Mouse (Mus musculus): ENCODE measurements at regions not wholly inside any gene's neighbourhood (a gene's known extent, or its start where the extent isn't known, plus 50 kb on each side); places are given as distances from the start of the nearest gene placed in this dataset.

- no peak for ATAC-seq (replicated peaks in 1 of 2; ENCODE audit: insufficient read depth in 1 of 2, low FRiP score in 2 of 2, low TSS enrichment in 1 of 2, low read depth in 1 of 2, poor library complexity in 2 of 2, severe bottlenecking in 2 of 2)
These were observed 53.2 kb downstream of the Fam43a start for GRCm38 (mm10) chr16:30652692-30653091.

- ATAC-seq (replicated peaks in 1 of 2; ENCODE audit: insufficient read depth in 1 of 2, low FRiP score in 2 of 2, low TSS enrichment in 1 of 2, low read depth in 1 of 2, poor library complexity in 2 of 2, severe bottlenecking in 2 of 2), result no peak
These were observed 54.3 kb downstream of the Fam43a start for GRCm38 (mm10) chr16:30653806-30654205.

- ATAC-seq (replicated peaks in 1 of 2; ENCODE audit: insufficient read depth in 1 of 2, low FRiP score in 2 of 2, low TSS enrichment in 1 of 2, low read depth in 1 of 2, poor library complexity in 2 of 2, severe bottlenecking in 2 of 2), result no peak
These were observed 54.7 kb downstream of the Fam43a start for GRCm38 (mm10) chr16:30654226-30654625.

GRCm38 (mm10) chr16:30655798-30656221 lies 56.3 kb downstream of the Fam43a start:
- 0 out of 4 replicates have a peak, but pooled peaks of 1 of the 2 experiments have one; percentile 8 for ATAC-seq (replicated peaks in 1 of 2; ENCODE audit: insufficient read depth in 1 of 2, low FRiP score in 2 of 2, low TSS enrichment in 1 of 2, low read depth in 1 of 2, poor library complexity in 2 of 2, severe bottlenecking in 2 of 2)

GRCm38 (mm10) chr16:30656881-30657280 lies 57.4 kb downstream of the Fam43a start:
- ATAC-seq (replicated peaks in 1 of 2; ENCODE audit: insufficient read depth in 1 of 2, low FRiP score in 2 of 2, low TSS enrichment in 1 of 2, low read depth in 1 of 2, poor library complexity in 2 of 2, severe bottlenecking in 2 of 2), result no peak

GRCm38 (mm10) chr16:30658921-30659320 lies 59.4 kb downstream of the Fam43a start:
- ATAC-seq (replicated peaks in 1 of 2; ENCODE audit: insufficient read depth in 1 of 2, low FRiP score in 2 of 2, low TSS enrichment in 1 of 2, low read depth in 1 of 2, poor library complexity in 2 of 2, severe bottlenecking in 2 of 2), result no peak

GRCm38 (mm10) chr16:30661086-30661977 lies 61.8 kb downstream of the Fam43a start:
- ATAC-seq (replicated peaks in 1 of 2; ENCODE audit: insufficient read depth in 1 of 2, low FRiP score in 2 of 2, low TSS enrichment in 1 of 2, low read depth in 1 of 2, poor library complexity in 2 of 2, severe bottlenecking in 2 of 2), result no peak

GRCm38 (mm10) chr16:30663055-30663454 lies 63.5 kb downstream of the Fam43a start:
- no peak for ATAC-seq (replicated peaks in 1 of 2; ENCODE audit: insufficient read depth in 1 of 2, low FRiP score in 2 of 2, low TSS enrichment in 1 of 2, low read depth in 1 of 2, poor library complexity in 2 of 2, severe bottlenecking in 2 of 2)

- no peak for ATAC-seq (replicated peaks in 1 of 2; ENCODE audit: insufficient read depth in 1 of 2, low FRiP score in 2 of 2, low TSS enrichment in 1 of 2, low read depth in 1 of 2, poor library complexity in 2 of 2, severe bottlenecking in 2 of 2)
These were observed 64.4 kb downstream of the Fam43a start for GRCm38 (mm10) chr16:30663971-30664370.

GRCm38 (mm10) chr16:30664433-30664832 lies 64.9 kb downstream of the Fam43a start:
- no peak for ATAC-seq (replicated peaks in 1 of 2; ENCODE audit: insufficient read depth in 1 of 2, low FRiP score in 2 of 2, low TSS enrichment in 1 of 2, low read depth in 1 of 2, poor library complexity in 2 of 2, severe bottlenecking in 2 of 2)

GRCm38 (mm10) chr16:30665881-30666280 lies 66.4 kb downstream of the Fam43a start:
- ATAC-seq (replicated peaks in 1 of 2; ENCODE audit: insufficient read depth in 1 of 2, low FRiP score in 2 of 2, low TSS enrichment in 1 of 2, low read depth in 1 of 2, poor library complexity in 2 of 2, severe bottlenecking in 2 of 2), result no peak

- ATAC-seq (replicated peaks in 1 of 2; ENCODE audit: insufficient read depth in 1 of 2, low FRiP score in 2 of 2, low TSS enrichment in 1 of 2, low read depth in 1 of 2, poor library complexity in 2 of 2, severe bottlenecking in 2 of 2), result no peak
These were observed 70.4 kb downstream of the Fam43a start for GRCm38 (mm10) chr16:30669883-30670282.

- ATAC-seq (replicated peaks in 1 of 2; ENCODE audit: insufficient read depth in 1 of 2, low FRiP score in 2 of 2, low TSS enrichment in 1 of 2, low read depth in 1 of 2, poor library complexity in 2 of 2, severe bottlenecking in 2 of 2), result no peak
These were observed 72.1 kb downstream of the Fam43a start for GRCm38 (mm10) chr16:30671584-30671983.

- no peak for ATAC-seq (replicated peaks in 1 of 2; ENCODE audit: insufficient read depth in 1 of 2, low FRiP score in 2 of 2, low TSS enrichment in 1 of 2, low read depth in 1 of 2, poor library complexity in 2 of 2, severe bottlenecking in 2 of 2)
These were observed 73.4 kb downstream of the Fam43a start for GRCm38 (mm10) chr16:30672776-30673550.

GRCm38 (mm10) chr16:30673662-30674061 lies 74.1 kb downstream of the Fam43a start:
- no peak for ATAC-seq (replicated peaks in 1 of 2; ENCODE audit: insufficient read depth in 1 of 2, low FRiP score in 2 of 2, low TSS enrichment in 1 of 2, low read depth in 1 of 2, poor library complexity in 2 of 2, severe bottlenecking in 2 of 2)

GRCm38 (mm10) chr16:30675829-30676228 lies 76.3 kb downstream of the Fam43a start:
- ATAC-seq (replicated peaks in 1 of 2; ENCODE audit: insufficient read depth in 1 of 2, low FRiP score in 2 of 2, low TSS enrichment in 1 of 2, low read depth in 1 of 2, poor library complexity in 2 of 2, severe bottlenecking in 2 of 2), result peak; percentile 27 to 32; a peak in 2 of 4 replicates

GRCm38 (mm10) chr16:30677016-30677415 lies 77.5 kb downstream of the Fam43a start:
- ATAC-seq (replicated peaks in 1 of 2; ENCODE audit: insufficient read depth in 1 of 2, low FRiP score in 2 of 2, low TSS enrichment in 1 of 2, low read depth in 1 of 2, poor library complexity in 2 of 2, severe bottlenecking in 2 of 2), result no peak
